Mouse (Mus musculus): Measurements from ENCODE around the gene Clec16a. TPM values are rescaled to one million over a fixed set of nuclear protein-coding genes. Genes with fewer than 3 reads are reported as not detected.

The Clec16a gene
- total and polyA plus RNA-seq, 3 experiments: 20.0 to 24.2 (median 20.5) TPM

DNA sequence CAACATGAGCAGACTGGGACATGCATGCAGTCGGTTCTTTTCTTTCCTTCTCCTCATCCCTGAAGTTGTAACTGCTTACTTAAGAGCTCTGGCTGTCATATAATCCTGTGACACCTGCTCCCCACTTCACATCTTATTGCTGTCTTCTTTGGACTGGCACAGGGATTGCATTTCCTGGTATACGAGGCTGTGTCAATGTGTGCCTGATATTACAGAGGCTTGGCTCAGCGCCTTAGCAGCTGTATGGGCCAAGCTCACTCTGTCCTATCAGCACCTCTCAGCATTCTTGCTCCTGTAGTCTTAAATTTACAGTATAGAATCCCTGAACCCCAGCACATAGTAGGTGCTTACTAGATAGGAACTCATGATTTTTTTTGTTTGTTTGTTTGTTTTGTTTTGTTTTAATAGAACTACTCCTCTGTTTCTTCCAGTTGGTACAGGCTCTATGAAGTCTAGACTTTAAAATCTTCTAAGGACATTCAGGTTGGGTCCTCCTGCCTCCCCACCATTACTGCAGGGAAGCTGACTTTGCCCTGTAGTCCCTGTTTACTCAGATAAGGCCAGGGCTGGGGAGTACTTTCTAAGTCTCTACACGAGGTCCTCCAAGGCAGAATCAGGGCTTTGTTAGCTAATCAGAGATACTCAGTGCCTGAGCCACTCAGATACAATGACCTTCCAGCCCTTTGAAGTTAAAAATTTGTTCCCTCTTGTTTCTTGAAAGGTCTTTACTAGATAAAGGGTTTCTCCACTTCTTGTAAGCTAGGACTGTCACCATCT is 97.9 kb downstream of the Clec16a start:
- Histone ChIP-seq H3K9ac (ENCODE audit: insufficient read depth, low read depth) (no peak overlapping the region), H3K9me3 (replicated peaks; ENCODE audit: low read length) (no peaks in the 10 kb centered on the region), H3K4me1 (ENCODE audit: control insufficient read depth in 1 of 2, insufficient read depth in 2 of 2) (peaks cover 2 to 29% of the 10 kb centered on the region in 2 experiments), H3K36me3 (replicated peaks in 1 of 2; ENCODE audit: control insufficient read depth in 1 of 2, insufficient read depth in 1 of 2, low read length in 1 of 2) (peaks cover 0 to 7% of the 10 kb centered on the region in 2 experiments), H3K79me2 (replicated peaks; ENCODE audit: control insufficient read depth, extremely low read depth, insufficient read depth, poor library complexity, severe bottlenecking) (no peaks in the 10 kb centered on the region), H3K4me3 (replicated peaks in 1 of 3; ENCODE audit: low read depth in 2 of 3, low read length in 2 of 3, poor library complexity in 1 of 3) (no peak overlapping the region), H3K27me3 (replicated peaks) (no peaks in the 10 kb centered on the region), H3K27ac (ENCODE audit: insufficient read depth, low read depth) (no peak overlapping the region), H3K4me2 (ENCODE audit: insufficient read depth, low read depth, poor library complexity, severe bottlenecking) (no peak overlapping the region)
- in situ Hi-C loops (cut with MboI; ENCODE audit: low pct_ligation_motif_present, low pct_unique_long_range_greater_than_20kb, low sequenced_read_pairs) (no loop called here), dilution Hi-C loops (cut with MboI; ENCODE audit: extremely low pct_ligation_motif_present, extremely low pct_unique_long_range_greater_than_20kb, low sequenced_read_pairs) (no loop called here)
- no peak for DNase-seq (ENCODE audit: extremely low read depth)
- no peak for TF ChIP-seq JUN (IDR thresholded peaks at IDR 0.05; ENCODE audit: insufficient read depth, low read depth, low read length)
- peak; percentile 9; the same call in 1 of the 2 replicates for TF ChIP-seq ZKSCAN1 (IDR thresholded peaks at IDR 0.05; ENCODE audit: borderline replicate concordance, low read depth, low read length)

DNA sequence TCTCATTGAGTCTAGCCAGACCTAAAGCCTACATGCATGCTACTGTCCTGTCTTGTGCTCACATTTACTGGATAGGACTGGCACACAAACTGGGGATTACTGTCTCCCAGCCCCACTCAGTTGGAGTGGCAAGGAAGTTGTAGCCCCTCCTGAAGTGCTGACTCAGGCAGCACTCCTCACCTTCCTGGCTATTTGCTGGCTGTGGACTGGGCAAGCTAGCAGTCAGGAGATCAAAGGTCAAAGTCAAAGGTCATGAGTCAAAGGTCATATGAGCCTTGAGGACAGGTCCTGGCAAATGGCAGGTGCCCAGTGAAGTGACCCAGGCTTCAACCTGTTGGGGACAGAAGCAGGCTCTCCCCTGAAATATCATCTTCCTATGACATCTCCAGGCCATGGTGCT is 99.1 kb downstream of the Clec16a start:
- in situ Hi-C loops (cut with MboI; ENCODE audit: low pct_ligation_motif_present, low pct_unique_long_range_greater_than_20kb, low sequenced_read_pairs) (no loop called here), dilution Hi-C loops (cut with MboI; ENCODE audit: extremely low pct_ligation_motif_present, extremely low pct_unique_long_range_greater_than_20kb, low sequenced_read_pairs) (no loop called here)
- no peak for TF ChIP-seq NRF1 (IDR thresholded peaks at IDR 0.05; ENCODE audit: low read depth, low read length)
- no peak for TF ChIP-seq ETS1 (conservative IDR thresholded peaks at IDR 0.05; ENCODE audit: low read depth, low read length)
- no peak for TF ChIP-seq HCFC1 (IDR thresholded peaks at IDR 0.05; ENCODE audit: low read depth, low read length)
- no peak for TF ChIP-seq MAFK (IDR thresholded peaks at IDR 0.05; ENCODE audit: insufficient replicate concordance, low read length)
- TF ChIP-seq POLR2A (IDR thresholded peaks at IDR 0.05; ENCODE audit: low read depth, low read length): no peak
- no peak for TF ChIP-seq ZNF384 (IDR thresholded peaks at IDR 0.05; ENCODE audit: low read depth, low read length)
- no peak for TF ChIP-seq RCOR1 (conservative IDR thresholded peaks at IDR 0.05; ENCODE audit: low read depth, low read length)
- no peak for TF ChIP-seq ZMIZ1 (IDR thresholded peaks at IDR 0.05; ENCODE audit: low read depth, low read length)
- TF ChIP-seq TCF12 (IDR thresholded peaks at IDR 0.05; ENCODE audit: low read depth, low read length): no peak
- TF ChIP-seq POLR2AphosphoS2 (IDR thresholded peaks at IDR 0.05; ENCODE audit: low read depth, low read length): no peak
- TF ChIP-seq KAT2A (IDR thresholded peaks at IDR 0.05; ENCODE audit: insufficient replicate concordance, low read length): no peak
- no peak for TF ChIP-seq JUND (conservative IDR thresholded peaks at IDR 0.05; ENCODE audit: low read depth, low read length)
- TF ChIP-seq ELF1 (IDR thresholded peaks at IDR 0.05; ENCODE audit: low read depth, low read length): no peak
- Histone ChIP-seq H3K4me3 (replicated peaks in 1 of 3; ENCODE audit: low read depth in 2 of 3, low read length in 2 of 3, poor library complexity in 1 of 3) (no peak overlapping the region), H3K27ac (ENCODE audit: insufficient read depth, low read depth) (no peak overlapping the region), H3K9ac (ENCODE audit: insufficient read depth, low read depth) (no peak overlapping the region), H3K9me3 (replicated peaks; ENCODE audit: low read length) (no peaks in the 10 kb centered on the region), H3K4me1 (ENCODE audit: control insufficient read depth in 1 of 2, insufficient read depth in 2 of 2) (peaks cover 2 to 27% of the 10 kb centered on the region in 2 experiments), H3K27me3 (replicated peaks) (no peaks in the 10 kb centered on the region), H3K36me3 (replicated peaks in 1 of 2; ENCODE audit: control insufficient read depth in 1 of 2, insufficient read depth in 1 of 2, low read length in 1 of 2) (peaks cover 0 to 11% of the 10 kb centered on the region in 2 experiments), H3K79me2 (replicated peaks; ENCODE audit: control insufficient read depth, extremely low read depth, insufficient read depth, poor library complexity, severe bottlenecking) (no peaks in the 10 kb centered on the region), H3K4me2 (ENCODE audit: insufficient read depth, low read depth, poor library complexity, severe bottlenecking) (no peak overlapping the region)
- no peak for DNase-seq (ENCODE audit: extremely low read depth)
